11 mouse cellular contexts compared by ENCODE assay signal in genomic region chr4:29525769-29526658, GRCm38 (mm10).
DNase-seq lines count a peak whose midpoint lies in the region; ATAC-seq lines count a peak whose summit lies in the region.
"Had no signal": no experiment of that assay in that cellular context is flagged by ENCODE, and none has a peak within 500 bp of the region (broad histone marks: within the 10 kb centered on the region; RNA-seq: fewer than 3 reads in every experiment).

No protein-coding gene starts in this region.

- no peaks in the 10 kb centered on the region for H3K27me3 ChIP-seq in lung, embryonic 16.5 days (ENCODE audit: control insufficient read depth, insufficient read depth, low read depth, low read length)
- H3K27me3 ChIP-seq: neural tube, embryonic 12.5 days had no signal

- no peak overlapping the region for H3K9ac ChIP-seq in lung, embryonic 16.5 days (ENCODE audit: low read length)
- H3K9ac ChIP-seq: liver, embryonic 14.5 days; neural tube, embryonic 12.5 days had no signal

- no peaks in the 10 kb centered on the region for H3K36me3 ChIP-seq in lung, embryonic 16.5 days (ENCODE audit: control insufficient read depth, insufficient read depth, low read length)
- H3K36me3 ChIP-seq: neural tube, embryonic 12.5 days had no signal

- no peak overlapping the region for H3K4me3 ChIP-seq in lung, embryonic 16.5 days (ENCODE audit: low read length)
- H3K4me3 ChIP-seq: erythroblast, embryonic 14.5 days; neural tube, embryonic 12.5 days had no signal

- H3K4me2 ChIP-seq in lung, embryonic 16.5 days (ENCODE audit: low read depth, low read length): 0 out of 2 replicates have a peak overlapping the region, but pooled peaks have one; percentile 3
- H3K4me2 ChIP-seq: neural tube, embryonic 12.5 days had no signal

- peak; percentile 71 for ATAC-seq in lung, embryonic 16.5 days (ENCODE audit: low read depth)
- peak; percentile 69 to 79 for ATAC-seq in hematopoietic stem cell, adult 5-6 weeks (replicated peaks in 1 of 2; ENCODE audit: insufficient read depth in 1 of 2, low FRiP score in 2 of 2, low TSS enrichment in 1 of 2, low read depth in 1 of 2, poor library complexity in 2 of 2, severe bottlenecking in 2 of 2)

- no peaks in the 10 kb centered on the region for H3K9me3 ChIP-seq in lung, embryonic 16.5 days (ENCODE audit: control insufficient read depth, low read length)
- H3K9me3 ChIP-seq: neural tube, embryonic 12.5 days had no signal

- 61% methylated on average over 5 of the region's 5 CpGs for WGBS in lung, embryonic 16.5 days

- H3K27ac ChIP-seq in lung, embryonic 16.5 days (ENCODE audit: low read length): 0 out of 2 replicates have a peak overlapping the region, but pooled peaks have one; percentile 1
- H3K27ac ChIP-seq: liver, embryonic 14.5 days; neural tube, embryonic 12.5 days had no signal

- DNase-seq in lung, adult 18-20 months: no peak
- DNase-seq in cerebellum, adult 9-10 months: peak; percentile 31
- DNase-seq in right cerebral cortex, adult 2 months (ENCODE audit: low spot score in 2 of 2): peak; percentile 81 to 83
- no peak for DNase-seq in embryo, embryonic 9.5 days (ENCODE audit: extremely low spot score)
- DNase-seq in embryo, embryonic 10.5 days (ENCODE audit: low spot score): no peak
- DNase-seq in spleen, postnatal 14 days (ENCODE audit: low spot score in 2 of 2): no peak

- no peaks in the 10 kb centered on the region for H3K4me1 ChIP-seq in lung, embryonic 16.5 days (replicated peaks; ENCODE audit: control insufficient read depth, insufficient read depth, low read length)
- H3K4me1 ChIP-seq: neural tube, embryonic 12.5 days had no signal

Comparison
In these comparisons a context has a peak if more than half of its experiments do, and no peak if none do; other contexts are left out.
1. DNase-seq: peak in cerebellum, adult 9-10 months (single experiment) and right cerebral cortex, adult 2 months (2 of 2); none in lung, adult 18-20 months (0 of 2), embryo, embryonic 9.5 days (single experiment), embryo, embryonic 10.5 days (single experiment) and spleen, postnatal 14 days (0 of 2).